Mouse (Mus musculus) WW6 (cell line): ENCODE measurements around the gene Olfr38.

Experiments
- DNase-seq: peaks from one replicate; pipeline ENCODE4 v3.0.0-alpha.2; 2013; ENCODE audit warnings: low read depth, low spot score

Olfr38 gene

DNA sequence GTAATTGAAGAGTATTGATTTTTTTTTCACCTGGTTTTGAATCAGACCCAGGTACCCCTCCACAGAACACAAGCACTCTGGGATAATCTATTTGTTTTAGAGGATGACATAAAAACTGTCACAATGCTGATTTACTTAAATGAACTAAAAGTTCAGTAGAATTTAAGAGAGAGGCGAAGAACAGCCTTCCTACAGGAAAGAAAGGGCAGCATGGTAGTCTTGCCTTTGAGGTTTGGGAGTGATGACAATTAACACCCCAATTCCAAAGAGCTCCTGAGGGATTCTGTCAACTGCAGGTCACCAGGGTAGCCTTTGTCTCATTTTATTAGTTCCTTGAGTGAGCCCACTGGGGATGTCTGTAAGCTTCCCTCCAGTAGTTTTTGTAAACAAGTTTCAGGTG, at the start of gene Olfr38:
Gene Olfr38, plus strand, starts transcription at position 301 of the 400 bp plus-strand sequence.
- no peak for DNase-seq

- no peak for DNase-seq
Measured at GRCm38 (mm10) chr6:42709291-42710211, 46.7 kb upstream of the Olfr38 start, which contains the start of gene Tcaf1. Gene Tcaf1, minus strand, starts transcription at chr6:42710088.

DNA sequence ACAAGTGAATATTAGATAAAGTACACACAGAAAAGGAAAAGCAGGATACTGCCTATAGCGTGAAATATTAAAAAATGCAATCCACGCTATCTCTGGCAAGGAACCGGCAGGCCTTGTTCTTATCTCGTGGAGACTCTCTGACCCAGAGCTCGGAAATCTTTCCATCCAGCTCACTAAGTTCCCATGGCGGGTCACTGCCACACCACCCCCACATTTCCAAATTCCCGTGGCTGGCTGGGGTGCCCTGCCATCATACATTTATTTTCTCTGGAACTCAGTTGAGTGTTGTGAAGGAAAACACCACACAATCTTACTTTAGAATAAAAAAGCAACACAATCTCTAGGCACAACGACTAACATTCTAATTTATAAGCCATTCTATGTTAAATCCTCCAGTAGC, 41.5 kb upstream of the Olfr38 start:
- DNase-seq, result no peak

DNA sequence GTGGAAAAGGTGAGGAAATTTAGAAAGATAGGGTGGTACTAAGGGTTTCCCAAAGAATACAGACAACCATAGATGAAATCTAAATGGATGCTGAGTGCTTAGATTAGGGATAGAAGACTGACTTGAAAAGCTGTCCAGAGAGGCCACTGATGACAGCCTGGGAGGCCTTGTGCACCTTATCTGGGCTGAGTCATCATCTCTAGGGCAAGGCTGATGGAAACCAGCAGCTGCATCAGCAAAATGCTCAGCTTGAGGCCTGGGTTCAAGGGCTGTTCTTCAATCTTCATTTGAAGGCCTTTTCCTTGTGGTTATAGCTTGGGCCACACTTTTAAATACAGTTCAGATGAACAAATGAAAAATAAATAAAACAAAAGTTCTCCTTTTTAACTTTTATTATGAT, 38.2 kb upstream of the Olfr38 start:
- no peak for DNase-seq

DNA sequence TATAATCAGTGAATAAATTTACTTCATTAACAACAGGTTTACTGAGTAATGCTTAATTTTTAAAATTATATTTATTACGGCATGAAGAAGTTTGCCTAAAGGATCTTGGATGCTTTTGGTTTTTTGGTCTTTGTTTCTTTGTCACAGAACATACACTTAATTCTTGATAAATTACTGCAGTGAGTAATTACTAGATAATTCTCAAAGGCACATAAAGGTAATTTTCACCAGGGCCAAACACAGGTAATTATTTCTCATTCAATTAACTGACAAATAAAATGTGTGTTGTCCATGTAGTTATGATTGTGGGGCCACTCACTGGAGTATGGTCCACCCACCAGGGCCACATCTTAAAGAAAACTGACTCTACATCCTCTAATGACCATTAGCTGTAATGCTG, 17.1 kb upstream of the Olfr38 start, which contains the start of gene Olfr453:
Gene Olfr453, plus strand, starts transcription at position 301 of the 400 bp plus-strand sequence.
- no peak for DNase-seq

DNA sequence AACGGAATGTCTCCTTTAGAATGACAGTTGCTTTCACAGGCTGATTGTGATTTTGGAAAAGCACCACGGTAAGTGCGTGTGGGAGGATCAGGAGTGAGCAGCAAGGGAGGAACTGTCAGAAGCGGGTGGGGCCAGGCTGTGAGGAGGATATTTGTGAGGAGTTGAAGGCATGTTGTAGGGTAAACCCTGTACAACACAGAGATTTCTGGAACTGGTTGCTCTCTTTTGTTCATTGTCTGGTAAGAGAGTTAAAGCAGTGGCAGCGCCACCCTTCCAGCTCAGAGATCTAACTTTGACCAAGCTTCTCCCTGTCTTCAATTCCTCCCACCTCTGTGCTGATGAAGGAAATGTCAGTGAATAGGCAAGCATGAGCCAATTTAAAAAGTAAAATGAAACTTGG, 13.9 kb upstream of the Olfr38 start:
- DNase-seq, result no peak

DNA sequence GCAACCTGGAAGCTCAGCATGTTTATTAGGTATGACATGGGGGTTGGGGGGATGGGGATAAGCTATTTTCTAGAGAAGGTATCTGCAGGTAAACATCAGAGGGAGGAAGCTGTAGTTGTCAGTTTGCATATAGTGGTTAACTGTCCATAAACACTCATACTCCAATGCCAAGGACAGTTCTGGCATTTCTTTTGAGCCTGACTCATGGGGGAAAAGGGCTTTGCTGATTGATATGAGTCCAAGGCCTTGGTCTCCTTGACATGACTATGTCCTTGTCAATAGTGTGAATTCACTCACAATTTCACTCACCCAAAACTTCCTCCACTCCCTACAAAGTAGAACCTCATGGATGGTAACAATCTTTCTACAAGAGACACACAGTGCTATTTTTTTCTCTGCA, 8.4 kb upstream of the Olfr38 start:
- DNase-seq, result no peak

DNA sequence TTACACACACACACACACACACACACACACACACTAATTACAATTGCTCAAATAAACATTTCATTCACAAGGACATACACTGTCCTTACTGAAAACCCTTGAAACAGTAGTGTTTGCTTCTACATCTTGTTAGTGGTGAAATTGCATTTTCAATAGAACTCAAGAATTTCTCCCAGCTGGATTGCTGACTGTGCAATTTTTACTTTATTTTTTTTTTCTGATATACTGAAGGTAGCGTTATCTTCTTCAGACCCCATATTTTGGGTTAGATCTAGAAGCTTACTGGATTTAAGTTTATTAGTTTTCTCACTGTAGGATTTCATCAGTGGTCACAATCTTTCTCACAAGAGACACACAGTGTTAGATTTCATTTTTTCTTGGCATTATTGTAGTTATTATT, 20.9 kb downstream of the Olfr38 start:
- DNase-seq, result no peak

DNA sequence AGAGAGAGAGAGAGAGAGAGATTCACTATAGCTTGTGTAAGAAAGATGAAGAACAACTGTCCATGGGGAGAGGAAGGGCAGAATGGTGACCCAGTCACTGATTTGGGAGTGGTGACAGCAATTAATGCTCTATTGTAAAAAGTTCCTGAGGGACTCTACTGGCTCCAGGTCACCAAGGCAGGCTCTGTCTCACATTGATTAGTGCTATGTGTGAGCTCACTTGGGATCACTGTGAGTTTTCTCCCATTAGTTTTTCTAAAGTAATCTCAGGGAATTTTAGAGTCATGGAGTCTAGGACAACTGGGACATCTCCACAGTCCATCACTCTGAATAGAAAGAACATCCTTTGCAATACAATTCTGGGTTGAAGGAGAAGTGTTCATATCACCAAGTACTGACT, 28.6 kb downstream of the Olfr38 start, which contains the start of gene Olfr452:
Gene Olfr452, plus strand, starts transcription at position 301 of the 400 bp plus-strand sequence.
- DNase-seq, result no peak

DNA sequence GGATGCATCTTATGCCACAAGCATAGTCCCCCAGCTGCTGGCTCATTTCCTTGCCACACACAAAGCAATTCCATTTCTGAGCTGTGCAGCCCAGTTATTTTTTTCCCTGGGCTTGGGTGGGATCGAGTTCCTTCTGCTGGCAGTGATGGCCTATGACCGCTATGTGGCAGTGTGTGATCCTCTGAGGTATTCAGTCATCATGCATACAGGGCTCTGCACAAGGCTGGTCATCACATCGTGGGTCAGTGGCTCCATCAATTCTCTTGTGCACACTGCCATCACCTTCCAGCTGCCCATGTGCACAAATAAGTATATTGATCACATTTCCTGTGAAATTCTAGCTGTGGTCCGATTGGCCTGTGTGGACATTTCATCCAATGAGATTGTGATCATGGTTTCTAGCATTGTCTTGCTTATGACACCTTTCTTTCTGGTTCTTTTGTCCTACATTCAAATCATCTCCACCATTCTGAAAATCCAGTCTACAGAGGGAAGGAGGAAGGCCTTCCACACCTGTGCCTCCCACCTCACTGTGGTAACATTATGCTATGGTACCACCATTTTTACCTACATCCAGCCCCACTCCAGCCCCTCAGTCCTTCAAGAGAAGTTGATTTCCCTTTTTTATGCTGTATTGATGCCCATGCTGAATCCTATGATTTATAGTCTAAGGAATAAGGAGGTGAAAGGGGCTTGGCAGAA, 34.2 kb downstream of the Olfr38 start:
- no peak for DNase-seq

DNA sequence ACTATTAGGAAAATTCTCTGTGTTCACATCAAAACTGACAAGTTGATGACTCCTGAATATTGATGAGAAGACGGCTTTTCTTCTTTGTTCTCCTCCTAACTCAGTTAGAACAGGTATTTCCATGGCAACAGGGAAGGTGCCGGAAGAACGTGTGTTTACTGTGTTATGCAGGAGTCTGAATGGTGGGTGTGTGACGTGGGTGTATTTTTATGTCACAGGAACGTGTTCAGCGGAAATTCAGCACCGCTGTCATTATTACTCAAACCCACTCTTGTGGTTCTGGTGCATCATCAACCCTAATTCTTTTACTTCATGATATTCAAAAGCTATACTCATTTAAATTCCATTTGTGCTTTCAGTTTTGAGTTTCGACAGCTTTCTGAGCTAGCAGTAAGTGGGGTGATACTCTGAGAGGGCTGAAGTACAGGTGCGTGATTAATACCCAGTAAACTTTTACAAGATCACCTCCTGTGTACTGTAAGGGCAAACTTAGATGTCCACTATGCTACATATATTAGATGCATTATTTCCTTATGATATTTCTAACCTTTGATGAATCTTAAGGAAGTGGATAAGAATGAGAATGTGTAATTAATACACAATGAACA, 34.8 kb downstream of the Olfr38 start:
- no peak for DNase-seq

DNA sequence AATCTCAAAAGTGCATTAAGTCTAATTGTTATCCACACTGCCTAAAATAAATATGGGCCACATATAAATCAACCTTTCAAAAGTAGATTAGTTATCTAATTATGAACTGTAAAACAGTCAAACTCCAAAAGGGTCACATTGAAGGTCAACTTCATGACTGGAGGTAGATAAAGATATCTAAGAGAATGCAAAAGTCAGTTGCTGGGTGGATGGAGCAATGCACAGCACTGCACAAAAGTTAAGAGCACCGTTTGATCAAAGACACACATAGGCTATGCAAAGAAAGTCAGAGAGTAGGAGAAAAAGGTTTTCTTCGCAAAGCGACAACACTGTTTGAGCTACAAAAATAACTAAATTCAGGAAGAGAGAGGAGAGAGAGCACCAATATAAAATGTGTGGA, 38.8 kb downstream of the Olfr38 start:
- DNase-seq, result no peak

DNA sequence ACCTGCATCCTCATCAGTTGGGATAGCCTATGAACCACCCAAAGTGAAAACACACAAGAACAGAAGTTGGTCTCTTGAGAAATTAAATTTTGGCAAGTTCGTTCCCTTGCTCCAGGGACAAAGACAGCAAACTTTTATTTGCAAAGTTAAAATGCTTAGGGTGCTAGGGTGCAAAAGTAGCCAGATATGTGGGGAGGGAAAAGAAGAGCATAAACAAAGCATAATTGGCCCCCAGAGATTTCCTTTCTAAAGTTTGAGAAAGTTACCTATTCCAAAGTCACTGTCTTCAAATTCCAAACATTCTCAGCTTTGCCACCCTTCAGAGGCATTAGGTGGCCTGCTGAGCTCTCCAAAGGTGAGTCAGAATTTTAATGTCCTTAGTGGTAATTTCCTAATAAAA, 55.4 kb downstream of the Olfr38 start, which contains the start of gene Olfr450:
Gene Olfr450, plus strand, starts transcription at position 301 of the 400 bp plus-strand sequence.
- DNase-seq, result no peak
